Mouse (Mus musculus) thymus, adult 2 months (tissue): ENCODE results near the gene Kitl.

Source experiments
- CTCF ChIP-seq: fragments of 200-500 bp; IDR thresholded peaks from 2 replicates; pipeline ENCODE4 v1.5.1; 2012; ENCODE audit warnings: mild to moderate bottlenecking, control low read depth, low read length, moderate library complexity, borderline replicate concordance; ENCODE audit not compliant: control insufficient read depth, poor library complexity, insufficient read depth; ENCODE audit errors: extremely low read depth
- POLR2A ChIP-seq: fragments of 200-500 bp; IDR thresholded peaks from 2 replicates; pipeline ENCODE4 v1.6.1; 2012; ENCODE audit warnings: mild to moderate bottlenecking, low read length, control low read depth, moderate library complexity; ENCODE audit not compliant: control insufficient read depth, poor library complexity, insufficient read depth; ENCODE audit errors: extremely low read depth

- TF ChIP-seq CTCF (no peak), POLR2A (no peak)
These were observed 95.8 kb downstream of the Kitl start for GRCm38 (mm10) chr10:100111209-100111608.
